Mouse (Mus musculus) intestine, postnatal 0 days (tissue): Measurements from ENCODE around the gene Vinac1. TPM values are rescaled to one million over a fixed set of nuclear protein-coding genes. Genes with fewer than 3 reads are reported as not detected.

Source experiments
- ATAC-seq: fragments of 200-750 bp; cut with Nextera tagmentation; 2 replicates; pipeline ENCODE4 v1.8.0; 2017; ENCODE audit warnings: mild to moderate bottlenecking, moderate TSS enrichment, moderate library complexity
- H3K27ac ChIP-seq: fragments of 300-500 bp; sonication (generic); 2 replicates; pipeline ENCODE4 v1.5.1; 2014; ENCODE audit warnings: mild to moderate bottlenecking, low read depth, low read length, moderate library complexity
- H3K27me3 ChIP-seq: fragments of 300-500 bp; sonication (generic); replicated peaks from 2 replicates; pipeline ENCODE4 v1.6.1; 2014; ENCODE audit warnings: low read length, mixed read lengths; ENCODE audit not compliant: control insufficient read depth, insufficient read depth
- H3K36me3 ChIP-seq: fragments of 300-500 bp; sonication (generic); 2 replicates; pipeline ENCODE4 v1.6.1; 2014; ENCODE audit warnings: mild to moderate bottlenecking, moderate library complexity; ENCODE audit not compliant: control insufficient read depth, insufficient read depth
- H3K4me1 ChIP-seq: fragments of 300-500 bp; sonication (generic); replicated peaks from 2 replicates; pipeline ENCODE4 v1.6.1; 2014; ENCODE audit warnings: antibody characterized with exemption, low read length, mixed read lengths; ENCODE audit not compliant: control insufficient read depth, insufficient read depth
- H3K4me2 ChIP-seq: fragments of 300-500 bp; sonication (generic); replicated peaks from 2 replicates; pipeline ENCODE4 v1.6.1; 2014; ENCODE audit warnings: low read depth, mild to moderate bottlenecking, moderate library complexity
- H3K4me3 ChIP-seq: fragments of 300-500 bp; sonication (generic); 2 replicates; pipeline ENCODE4 v1.5.1; 2014; ENCODE audit warnings: low read depth, low read length
- H3K9ac ChIP-seq: fragments of 300-500 bp; sonication (generic); 2 replicates; pipeline ENCODE4 v1.6.1; 2014; ENCODE audit warnings: mild to moderate bottlenecking, low read depth, low read length
- H3K9me3 ChIP-seq: fragments of 300-500 bp; sonication (generic); 2 replicates; pipeline ENCODE4 v1.6.1; 2016; ENCODE audit warnings: mixed run types; ENCODE audit not compliant: control insufficient read depth
- CTCF ChIP-seq: sonication (generic); IDR thresholded peaks from 2 replicates; pipeline ENCODE4 v1.5.1; 2016; ENCODE audit warnings: low read depth, mild to moderate bottlenecking, control low read depth, antibody characterized with exemption, moderate library complexity
- WGBS: fragments of 180-500 bp; shearing (Covaris S2); extraction: QIAGEN DNeasy Blood & Tissue Kit; methylation state at CpG from one replicate; pipeline ENCODE4 v1.1.7; 2014; 5-methylcytosine and 5-hydroxymethylcytosine counted together
- polyA plus RNA-seq: library from polyadenylated mRNA; unstranded; fragments of >200 nt; fragmentation: Nextera tagmentation; extraction: Ambion mirVana; gene quantifications from 2 replicates; pipeline ENCODE4 v1.2.1, GENCODE M21; 2015

The Vinac1 gene
- polyA plus RNA-seq, 1 experiment from 2014 or later, result not detected

DNA sequence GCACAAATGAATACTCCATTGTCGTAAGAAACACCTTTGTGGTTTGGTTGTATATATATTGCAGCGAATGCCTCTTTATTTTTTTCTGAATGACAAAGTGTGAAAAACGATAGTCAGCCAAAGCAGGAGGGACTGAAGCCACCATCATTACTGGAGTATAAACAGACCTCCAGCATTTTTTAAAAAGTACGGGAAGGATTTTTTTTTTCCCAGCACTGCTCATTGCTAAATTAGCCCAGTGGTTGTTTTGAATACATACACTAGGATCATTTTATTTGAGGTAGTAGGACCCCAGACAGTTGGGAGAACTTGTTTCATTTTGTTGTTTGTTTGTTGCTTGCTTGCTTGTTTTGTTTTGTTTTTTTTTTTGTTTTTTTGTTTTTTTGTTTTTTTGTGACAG, 72.4 kb downstream of the Vinac1 start:
- no peak for ATAC-seq
- no peaks in the 10 kb centered on the region for H3K36me3 ChIP-seq
- no peaks in the 10 kb centered on the region for H3K27me3 ChIP-seq
- TF ChIP-seq CTCF, result no peak
- no peak overlapping the region for H3K27ac ChIP-seq
- H3K4me2 ChIP-seq, result no peak overlapping the region
- no peaks in the 10 kb centered on the region for H3K4me1 ChIP-seq
- no peak overlapping the region for H3K4me3 ChIP-seq
- 74% methylated on average over 4 of the region's 4 CpGs for WGBS
- H3K9ac ChIP-seq, result no peak overlapping the region
- no peaks in the 10 kb centered on the region for H3K9me3 ChIP-seq

Other genes with a start within 250 kb of the Vinac1 start
- gene Tmem87b, start 230.1 kb downstream of the Vinac1 start, polyA plus RNA-seq, result 108 and 112 TPM in 2 replicates
- 3.6 and 4.0 TPM in 2 replicates for gene Fbln7, start 185.2 kb downstream of the Vinac1 start, polyA plus RNA-seq
- gene Zc3h8, start 104.1 kb downstream of the Vinac1 start, polyA plus RNA-seq, result 4.6 and 4.8 TPM in 2 replicates
- 2.3 and 2.6 TPM in 2 replicates for gene Zc3h6, start 80.8 kb downstream of the Vinac1 start, polyA plus RNA-seq
- gene Gm10762, start 80.4 kb downstream of the Vinac1 start, polyA plus RNA-seq, result 10.6 TPM in 2 replicates
- gene Ttl, start 17.8 kb upstream of the Vinac1 start, polyA plus RNA-seq, result 3.4 and 3.5 TPM in 2 replicates
- gene Polr1b, start 52.8 kb upstream of the Vinac1 start, polyA plus RNA-seq, result 5.3 and 6.0 TPM in 2 replicates
- 17.6 and 19.0 TPM in 2 replicates for gene Chchd5, start 81.5 kb upstream of the Vinac1 start, polyA plus RNA-seq
- gene Slc20a1, start 150.6 kb upstream of the Vinac1 start, polyA plus RNA-seq, result 14.4 and 16.0 TPM in 2 replicates
- gene Ckap2l, start 249.0 kb upstream of the Vinac1 start, polyA plus RNA-seq, result 9.2 and 11.0 TPM in 2 replicates